Mouse (Mus musculus) limb, embryonic 10.5 days (tissue): ENCODE measurements around the gene Ophn1. TPM values are rescaled to one million over a fixed set of nuclear protein-coding genes. Genes with fewer than 3 reads are reported as not detected.
A peak's percentile ranks its signal among the peaks of the same experiment; 100 is the strongest.

Experiments
- DNase-seq: peaks from one replicate; pipeline ENCODE4 v3.0.0-alpha.2; 2017; ENCODE audit warnings: low spot score
- H3K27ac ChIP-seq: fragments of 300-500 bp; sonication (generic); 2 replicates; pipeline ENCODE4 v1.5.1; 2016; ENCODE audit warnings: mild to moderate bottlenecking
- H3K27me3 ChIP-seq: fragments of 300-500 bp; sonication (generic); 2 replicates; pipeline ENCODE4 v1.6.1; 2016; ENCODE audit warnings: low read depth, mild to moderate bottlenecking; ENCODE audit not compliant: poor library complexity, severe bottlenecking
- H3K36me3 ChIP-seq: fragments of 300-500 bp; sonication (generic); 2 replicates; pipeline ENCODE4 v1.6.1; 2016; ENCODE audit warnings: mild to moderate bottlenecking, moderate library complexity
- H3K4me1 ChIP-seq: fragments of 300-500 bp; sonication (generic); 2 replicates; pipeline ENCODE4 v1.6.1; 2016
- H3K4me3 ChIP-seq: fragments of 300-500 bp; sonication (generic); 2 replicates; pipeline ENCODE4 v1.5.1; 2016; ENCODE audit warnings: mild to moderate bottlenecking, moderate library complexity
- H3K9me3 ChIP-seq: fragments of 300-500 bp; sonication (generic); replicated peaks from 2 replicates; pipeline ENCODE4 v1.6.1; 2016; ENCODE audit warnings: mild to moderate bottlenecking
- WGBS: fragments of 180-500 bp; shearing (Covaris S2); methylation state at CpG from one replicate; pipeline ENCODE4 v1.1.7; 2016; 5-methylcytosine and 5-hydroxymethylcytosine counted together
- polyA plus RNA-seq: library from polyadenylated mRNA; unstranded; fragments of >200 nt; fragmentation: Nextera tagmentation; extraction: Ambion mirVana; gene quantifications from 2 replicates; pipeline ENCODE4 v1.2.1, GENCODE M21; 2016

The Ophn1 gene
- polyA plus RNA-seq, 1 experiment from 2014 or later: 10.0 TPM

DNA sequence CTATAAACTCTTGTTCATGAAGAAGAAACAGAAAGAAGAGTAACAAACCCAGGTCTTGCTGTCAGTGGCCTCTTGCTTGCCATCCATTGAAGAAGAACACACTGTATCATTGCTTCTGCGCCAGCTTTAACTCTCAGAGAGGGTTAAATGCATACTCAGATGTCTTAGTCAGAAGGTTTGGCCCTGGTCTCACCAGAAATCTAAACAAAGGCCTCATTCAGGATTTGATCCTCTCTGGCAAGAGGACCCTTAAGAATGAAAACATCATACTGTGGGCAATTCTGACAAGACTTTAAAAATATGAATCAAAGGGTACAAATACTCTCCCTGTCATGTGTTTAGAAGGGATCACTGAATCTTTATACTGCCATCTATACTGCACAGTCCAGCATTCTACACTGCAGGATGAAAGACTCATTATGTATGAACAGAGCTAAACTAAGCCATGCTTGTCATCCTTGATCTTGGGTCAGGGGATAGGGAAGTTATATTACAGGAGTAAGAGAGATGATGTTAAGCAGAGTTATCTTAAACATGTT, 139.5 kb downstream of the Ophn1 start:
- Histone ChIP-seq H3K36me3 (no peaks in the 10 kb centered on the region), H3K27me3 (peaks cover 25% of the 10 kb centered on the region), H3K27ac (no peak overlapping the region), H3K4me3 (no peak overlapping the region), H3K4me1 (no peaks in the 10 kb centered on the region), H3K9me3 (no peaks in the 10 kb centered on the region)
- 89% methylated on average over 1 of the region's 1 CpGs for WGBS
- DNase-seq: no peak

DNA sequence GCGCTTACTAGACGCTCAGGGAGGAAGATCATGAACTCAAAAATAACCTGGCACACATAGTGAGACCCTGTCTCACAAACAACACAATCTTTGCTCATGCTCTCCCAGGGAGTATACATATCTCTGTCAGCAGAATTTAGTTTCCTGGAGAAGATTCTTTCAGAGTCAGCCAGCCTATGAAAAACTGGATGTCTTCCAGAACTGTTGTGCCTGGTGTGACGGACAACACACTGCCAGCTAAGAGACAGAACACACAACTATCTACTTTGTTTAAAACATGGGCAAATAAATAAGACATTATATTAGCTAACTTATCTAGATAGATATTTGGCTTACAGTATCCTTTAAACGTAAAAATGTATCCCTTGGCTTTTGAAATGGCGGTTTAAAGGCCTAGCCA, 154.1 kb downstream of the Ophn1 start:
- Histone ChIP-seq H3K27me3 (0 out of 2 replicates have a peak, but pooled peaks cover 4% of the 10 kb centered on the region), H3K9me3 (no peaks in the 10 kb centered on the region), H3K36me3 (no peaks in the 10 kb centered on the region), H3K4me3 (no peak overlapping the region), H3K27ac (no peak overlapping the region), H3K4me1 (no peaks in the 10 kb centered on the region)
- 95% methylated on average over 5 of the region's 5 CpGs for WGBS
- no peak for DNase-seq

DNA sequence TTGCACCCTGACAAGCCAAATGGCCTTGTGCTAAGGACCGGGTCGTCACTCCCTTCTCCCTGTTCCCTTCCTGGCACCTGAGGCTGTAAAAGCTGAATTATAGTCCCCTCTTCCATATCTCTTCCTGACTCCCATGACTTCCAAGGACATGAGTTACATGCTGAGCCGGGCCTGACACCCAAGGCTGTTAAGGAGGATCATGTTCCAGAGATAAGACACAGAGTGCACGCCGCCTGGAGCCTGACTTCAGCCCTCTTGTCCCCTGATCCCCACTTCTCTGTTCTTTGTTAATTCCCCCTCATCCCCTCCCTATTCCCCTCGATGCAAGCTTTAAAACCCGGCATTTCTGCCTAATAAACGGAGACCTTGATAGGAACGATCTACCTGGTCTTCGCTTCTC, 167.8 kb downstream of the Ophn1 start:
- H3K4me1 ChIP-seq: no peaks in the 10 kb centered on the region
- WGBS: 52% methylated on average over 10 of the region's 10 CpGs

DNA sequence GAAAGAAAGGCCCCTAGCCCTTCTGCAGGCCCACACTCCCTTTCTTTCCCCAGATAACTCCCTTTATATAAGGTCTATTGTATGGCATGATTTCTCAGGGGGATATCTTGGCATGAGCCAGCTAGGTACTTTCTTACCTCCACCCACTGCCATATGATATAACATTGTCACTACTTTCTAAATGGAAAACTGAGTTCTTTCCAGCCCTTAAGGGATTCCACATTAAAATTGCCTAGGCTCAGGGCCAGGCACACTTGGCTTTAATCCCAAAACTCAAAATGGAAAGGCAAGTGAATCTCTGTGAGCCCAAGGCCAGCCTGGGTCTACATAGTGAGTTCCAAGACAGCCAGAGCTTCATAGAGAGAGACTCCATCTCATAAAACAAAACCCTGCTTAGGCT, 183.1 kb downstream of the Ophn1 start:
- no peak overlapping the region for H3K27ac ChIP-seq
- H3K4me1 ChIP-seq: no peaks in the 10 kb centered on the region
- H3K4me3 ChIP-seq: no peak overlapping the region
- DNase-seq: no peak
- no peaks in the 10 kb centered on the region for H3K36me3 ChIP-seq
- no peaks in the 10 kb centered on the region for H3K9me3 ChIP-seq
- peaks cover 28% of the 10 kb centered on the region; the same call in 1 of the 2 replicates for H3K27me3 ChIP-seq

More for the DNA sequence above, 167.8 kb downstream of the Ophn1 start:
- no peak for DNase-seq
- Histone ChIP-seq H3K27me3 (0 out of 2 replicates have a peak, but pooled peaks cover 4% of the 10 kb centered on the region), H3K4me3 (no peak overlapping the region), H3K36me3 (no peaks in the 10 kb centered on the region), H3K9me3 (no peaks in the 10 kb centered on the region), H3K27ac (no peak overlapping the region)

DNA sequence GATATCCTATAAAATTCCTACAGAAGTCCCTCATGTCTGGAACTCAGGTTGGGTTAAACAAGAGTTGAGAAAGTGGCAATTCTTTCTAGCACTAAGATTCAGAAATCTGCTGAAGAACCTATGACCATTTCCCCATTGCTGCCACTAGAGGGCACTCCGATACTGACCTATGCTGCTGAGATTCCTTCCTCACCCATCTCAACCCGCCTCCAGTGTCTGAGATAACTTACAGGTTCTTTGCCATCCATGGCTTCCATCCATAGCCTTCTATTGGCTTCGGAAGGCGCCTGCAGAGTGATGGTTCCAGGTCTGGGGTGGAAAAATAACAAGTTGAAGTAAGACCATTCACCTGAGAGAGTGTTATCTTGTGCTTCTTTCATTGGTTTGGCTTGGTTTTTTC, 189.2 kb downstream of the Ophn1 start:
- WGBS: 29% methylated on average over 4 of the region's 4 CpGs
- H3K36me3 ChIP-seq: no peaks in the 10 kb centered on the region
- H3K4me3 ChIP-seq: no peak overlapping the region
- no peaks in the 10 kb centered on the region for H3K9me3 ChIP-seq
- no peaks in the 10 kb centered on the region for H3K4me1 ChIP-seq
- peak; percentile 50 for DNase-seq
- H3K27ac ChIP-seq: no peak overlapping the region
- peaks cover 9% of the 10 kb centered on the region; the same call in 1 of the 2 replicates for H3K27me3 ChIP-seq

DNA sequence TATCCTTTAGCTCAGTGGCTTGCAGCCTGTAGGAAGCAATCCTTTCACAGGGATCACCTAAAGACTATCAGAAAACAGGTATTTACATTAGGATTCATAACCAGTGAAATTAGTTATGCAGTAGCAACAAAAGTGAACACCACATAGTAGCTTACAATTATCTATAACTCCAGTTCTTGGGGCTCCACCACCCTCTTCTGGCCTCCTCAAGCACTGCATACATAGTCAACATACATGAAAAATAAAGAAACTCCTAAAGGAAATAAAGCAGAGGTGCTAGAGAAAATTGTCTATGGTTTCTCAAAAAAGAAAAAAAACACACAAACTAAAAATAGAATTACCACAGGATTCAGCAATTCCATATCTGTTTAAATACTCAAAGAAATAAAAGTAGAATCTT, 208.2 kb downstream of the Ophn1 start:
- H3K4me1 ChIP-seq: no peaks in the 10 kb centered on the region
- H3K36me3 ChIP-seq: no peaks in the 10 kb centered on the region
- DNase-seq: no peak
- H3K27me3 ChIP-seq: peaks cover 22% of the 10 kb centered on the region; the same call in 1 of the 2 replicates
- H3K9me3 ChIP-seq: no peaks in the 10 kb centered on the region
- no peak overlapping the region for H3K27ac ChIP-seq
- H3K4me3 ChIP-seq: no peak overlapping the region

DNA sequence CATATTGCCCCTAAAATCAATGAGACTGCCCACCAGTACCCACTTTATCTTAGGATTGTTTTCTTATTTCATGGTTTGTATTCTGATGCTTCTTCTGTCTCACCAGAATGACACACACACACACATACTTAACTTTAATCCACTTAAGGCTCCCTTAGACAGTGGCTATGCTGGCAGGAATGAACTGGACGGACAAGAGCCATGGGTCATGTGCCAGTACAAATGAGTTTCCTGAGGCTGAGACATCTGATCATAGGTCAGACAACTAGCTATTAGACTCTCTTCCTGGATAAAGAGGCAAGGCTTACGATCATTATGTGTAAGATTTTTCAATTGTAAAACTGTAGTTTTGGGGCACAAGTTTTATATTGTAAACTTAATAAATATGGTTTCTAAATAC, 209.5 kb downstream of the Ophn1 start:
- WGBS: 76% methylated on average over 2 of the region's 2 CpGs

DNA sequence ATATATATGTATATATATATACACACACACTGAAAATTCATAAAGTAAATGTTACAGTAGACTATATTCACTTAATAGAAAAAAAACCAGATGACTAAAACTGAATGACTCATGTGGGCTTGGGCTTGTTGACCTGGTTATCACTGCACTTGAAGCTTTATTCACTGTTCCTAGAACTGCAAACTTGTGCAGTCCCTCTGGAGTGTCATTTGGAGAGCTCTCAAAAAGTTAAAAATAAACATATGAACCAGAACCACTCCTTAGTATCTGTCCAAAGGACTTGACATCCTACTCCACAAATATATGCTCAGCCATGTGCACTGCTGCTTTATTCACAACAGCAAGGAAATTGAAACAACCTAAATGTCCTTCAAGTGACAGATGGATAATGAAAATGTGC, 219.8 kb downstream of the Ophn1 start:
- Histone ChIP-seq H3K27ac (no peak overlapping the region), H3K36me3 (no peaks in the 10 kb centered on the region), H3K4me3 (no peak overlapping the region), H3K27me3 (no peaks in the 10 kb centered on the region), H3K4me1 (no peaks in the 10 kb centered on the region), H3K9me3 (no peaks in the 10 kb centered on the region)
- no peak for DNase-seq

More for the DNA sequence above, 209.5 kb downstream of the Ophn1 start:
- H3K36me3 ChIP-seq: no peaks in the 10 kb centered on the region
- DNase-seq: no peak
- peaks cover 26% of the 10 kb centered on the region for H3K27me3 ChIP-seq
- H3K4me3 ChIP-seq: no peak overlapping the region
- H3K9me3 ChIP-seq: no peaks in the 10 kb centered on the region
- no peaks in the 10 kb centered on the region for H3K4me1 ChIP-seq
- no peak overlapping the region for H3K27ac ChIP-seq

DNA sequence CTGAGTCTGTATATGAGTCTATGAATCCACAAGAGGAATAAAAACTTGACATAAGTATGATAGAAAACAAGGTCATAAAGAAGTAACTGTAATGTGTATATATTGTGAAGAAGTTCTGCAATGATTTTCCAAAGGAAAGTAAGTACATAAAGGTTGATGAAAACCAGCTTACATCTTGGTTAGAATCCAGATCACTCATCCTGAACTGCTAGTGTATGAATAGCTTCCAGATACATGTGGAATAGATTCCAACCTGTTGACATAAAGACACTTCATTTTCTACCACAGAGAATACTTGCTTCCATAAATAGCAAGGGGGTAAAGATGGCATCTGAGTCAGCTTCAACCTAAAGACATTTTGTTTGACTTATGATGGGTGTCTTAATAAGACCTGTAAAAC, 239.4 kb downstream of the Ophn1 start:
- H3K4me3 ChIP-seq: no peak overlapping the region

DNA sequence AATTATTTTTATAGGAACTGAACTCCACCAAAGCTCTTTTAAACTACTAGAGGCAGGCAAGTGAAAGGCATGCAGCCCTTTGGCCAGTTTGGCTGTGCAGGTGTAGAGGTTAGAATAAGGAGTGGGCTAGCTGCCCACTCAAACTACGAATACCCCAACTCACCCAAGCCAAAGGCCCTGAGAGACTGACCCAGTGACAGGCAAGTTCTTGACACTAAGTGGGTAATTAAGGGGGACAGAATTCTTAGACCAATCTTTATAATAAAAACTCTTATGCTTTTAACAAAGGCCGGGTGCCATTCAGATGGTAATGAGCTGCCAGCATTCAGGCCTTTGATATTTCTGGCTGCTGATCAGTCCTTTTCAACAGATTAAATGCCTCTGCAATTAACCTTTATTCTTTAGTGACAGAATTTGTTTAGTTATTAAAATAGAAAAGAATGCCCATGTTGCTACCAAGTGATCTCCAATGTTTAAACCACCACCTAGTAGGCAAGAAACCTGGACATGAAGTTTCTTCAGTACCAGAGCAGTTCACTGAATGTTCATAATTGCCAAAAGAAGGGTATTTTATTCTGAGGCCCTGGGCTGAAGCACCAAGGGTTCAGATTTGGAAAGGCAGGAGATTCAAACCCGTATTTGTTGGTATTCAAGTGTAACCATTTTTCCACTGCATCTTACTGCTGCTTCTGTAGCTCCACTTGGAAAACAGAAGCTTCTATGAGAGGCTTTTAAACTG, 262.0 kb downstream of the Ophn1 start:
- 91% methylated on average over 3 of the region's 3 CpGs for WGBS
- H3K36me3 ChIP-seq: no peaks in the 10 kb centered on the region
- H3K27ac ChIP-seq: no peak overlapping the region
- no peaks in the 10 kb centered on the region for H3K4me1 ChIP-seq
- no peaks in the 10 kb centered on the region for H3K9me3 ChIP-seq
- no peak overlapping the region for H3K4me3 ChIP-seq
- peaks cover 19% of the 10 kb centered on the region for H3K27me3 ChIP-seq
- no peak for DNase-seq

More for the DNA sequence above, 239.4 kb downstream of the Ophn1 start:
- DNase-seq: no peak
- Histone ChIP-seq H3K27me3 (0 out of 2 replicates have a peak, but pooled peaks cover 2% of the 10 kb centered on the region), H3K9me3 (no peaks in the 10 kb centered on the region), H3K36me3 (no peaks in the 10 kb centered on the region), H3K4me1 (no peaks in the 10 kb centered on the region), H3K27ac (no peak overlapping the region)

DNA sequence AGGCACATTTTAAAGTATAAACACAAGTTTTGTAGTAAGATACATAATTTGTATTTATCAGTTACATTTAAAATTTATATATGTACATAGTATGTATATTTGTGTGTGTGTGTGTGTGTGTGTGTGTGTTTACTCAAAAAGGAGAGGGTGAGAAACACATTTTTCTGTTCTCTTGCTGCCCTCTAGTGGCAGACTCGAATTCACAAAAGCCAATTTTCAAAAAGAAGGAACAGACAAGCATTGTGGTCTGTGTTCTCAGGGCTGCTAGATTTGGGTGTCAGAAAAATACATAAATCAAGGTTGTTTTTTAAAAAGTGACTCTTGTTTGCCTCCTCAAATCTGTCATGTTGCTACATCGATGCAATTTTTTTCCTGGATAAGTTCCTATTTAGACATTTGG, 272.0 kb downstream of the Ophn1 start:
- Histone ChIP-seq H3K36me3 (no peaks in the 10 kb centered on the region), H3K9me3 (no peaks in the 10 kb centered on the region), H3K4me3 (no peak overlapping the region), H3K27ac (no peak overlapping the region), H3K27me3 (peaks cover 3% of the 10 kb centered on the region; the same call in 1 of the 2 replicates), H3K4me1 (no peaks in the 10 kb centered on the region)
- WGBS: 8% methylated on average over 2 of the region's 2 CpGs
- DNase-seq: peak; percentile 27

DNA sequence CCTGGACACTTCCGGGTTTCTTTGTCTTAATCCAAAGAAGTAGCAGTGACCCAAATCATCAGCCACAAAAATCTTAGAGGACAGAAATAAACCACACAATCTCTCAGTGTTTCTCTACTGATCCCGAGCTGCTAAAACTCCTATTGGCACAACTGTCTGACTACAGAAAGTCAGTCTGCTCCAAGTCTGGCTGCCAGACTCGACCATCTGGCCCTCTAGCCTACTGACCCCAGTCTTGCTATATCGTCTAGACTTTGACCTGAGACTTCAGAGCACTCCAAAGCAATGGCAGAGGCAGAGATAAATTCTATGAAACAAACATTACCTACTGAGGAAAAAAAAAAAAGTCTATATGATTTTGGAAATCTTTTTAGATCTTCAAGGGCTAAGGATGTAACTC, 273.4 kb downstream of the Ophn1 start:
- WGBS: 78% methylated on average over 4 of the region's 4 CpGs
- Histone ChIP-seq H3K27me3 (no peaks in the 10 kb centered on the region), H3K4me1 (no peaks in the 10 kb centered on the region), H3K9me3 (no peaks in the 10 kb centered on the region), H3K27ac (no peak overlapping the region), H3K4me3 (no peak overlapping the region), H3K36me3 (no peaks in the 10 kb centered on the region)
- no peak for DNase-seq

DNA sequence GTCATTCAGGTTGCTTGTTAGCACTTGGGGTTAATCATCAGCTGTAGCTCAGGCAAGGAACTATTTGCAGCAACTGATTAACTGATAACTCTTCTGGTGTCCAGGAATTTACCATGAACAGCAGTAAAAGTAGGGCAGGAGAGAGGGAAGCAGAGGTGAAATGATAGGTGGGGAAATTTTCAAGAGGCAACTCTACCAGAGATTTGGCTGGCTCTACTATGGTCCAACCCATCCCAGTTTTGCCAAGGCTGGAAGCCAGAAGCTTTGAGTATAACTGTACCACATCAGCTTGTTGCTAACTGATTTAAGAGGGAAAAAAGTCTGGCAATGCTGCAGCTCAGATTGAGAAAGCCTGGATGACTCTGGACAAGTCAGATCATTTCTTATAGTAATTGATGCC, 316.6 kb downstream of the Ophn1 start:
- Histone ChIP-seq H3K27ac (no peak overlapping the region), H3K9me3 (no peaks in the 10 kb centered on the region), H3K4me1 (no peaks in the 10 kb centered on the region), H3K36me3 (no peaks in the 10 kb centered on the region), H3K4me3 (no peak overlapping the region), H3K27me3 (peaks cover 42% of the 10 kb centered on the region)
- DNase-seq: no peak

DNA sequence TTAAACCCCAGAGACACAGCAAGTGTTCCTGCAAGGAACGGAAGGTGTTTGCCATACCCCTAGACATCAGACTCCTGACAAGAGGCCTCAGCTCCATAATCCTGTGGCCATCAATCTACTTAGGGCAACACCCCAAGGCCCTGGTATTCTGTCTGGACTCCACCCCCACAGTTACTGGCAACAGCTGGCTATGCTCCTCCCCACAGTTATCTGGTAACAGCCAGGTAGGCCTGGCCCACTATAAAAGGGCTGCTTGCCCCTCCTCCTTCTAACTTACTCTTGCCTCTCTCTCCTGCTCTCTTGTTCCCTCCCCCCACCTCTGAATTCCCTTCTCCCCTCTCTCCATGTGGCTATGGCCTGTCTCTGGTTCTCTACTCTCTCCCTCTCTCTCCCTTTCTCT, 344.4 kb downstream of the Ophn1 start:
- H3K27ac ChIP-seq: no peak overlapping the region
- no peaks in the 10 kb centered on the region for H3K36me3 ChIP-seq
- H3K4me1 ChIP-seq: no peaks in the 10 kb centered on the region
- peaks cover 12% of the 10 kb centered on the region for H3K27me3 ChIP-seq
- DNase-seq: no peak
- WGBS: 67% methylated on average over 1 of the region's 1 CpGs
- H3K9me3 ChIP-seq: no peaks in the 10 kb centered on the region
- H3K4me3 ChIP-seq: no peak overlapping the region
